Mouse (Mus musculus): ENCODE data around the gene Scap.
"Not testable (repeated sequence)": the region's sequence is repeated elsewhere in the genome, so short reads cannot be mapped to it uniquely, and the experiment has no call there.

Scap gene

GRCm38 (mm10) chr9:110333135-110333895 is at the start of gene Scap:
Scap (plus strand) TSS chr9:110333288.
- DNase-seq, result peak; percentile 99 to 100

DNA sequence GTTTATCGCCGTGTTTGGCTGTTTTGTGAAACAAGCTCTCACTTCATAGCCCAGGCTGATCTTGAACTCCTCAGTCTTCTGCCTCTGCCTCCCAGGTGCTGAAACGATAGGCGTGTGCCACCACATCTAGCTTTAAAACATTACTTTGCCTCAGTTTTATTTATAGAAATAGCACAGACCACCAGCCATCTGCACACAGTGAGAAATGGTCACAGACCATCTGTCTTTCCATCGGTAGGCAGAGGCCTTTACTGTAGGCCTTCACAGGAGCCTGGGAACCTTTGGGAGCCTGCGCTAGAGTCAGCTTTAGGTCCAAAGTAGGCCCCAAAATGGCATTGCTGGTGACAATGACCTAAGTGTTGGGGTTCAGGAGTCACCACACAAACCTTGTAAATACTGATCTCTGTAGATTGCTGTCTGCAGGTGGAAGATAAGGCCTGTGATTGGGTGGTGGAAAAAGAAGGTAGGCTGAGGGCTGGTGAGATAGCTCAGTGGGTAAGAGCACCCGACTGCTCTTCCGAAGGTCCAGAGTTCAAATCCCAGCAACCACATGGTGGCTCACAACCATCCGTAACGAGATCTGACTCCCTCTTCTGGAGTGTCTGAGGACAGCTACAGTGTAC is 48.9 kb upstream of the Scap start:
- peak; percentile 40 to 49 for DNase-seq

DNA sequence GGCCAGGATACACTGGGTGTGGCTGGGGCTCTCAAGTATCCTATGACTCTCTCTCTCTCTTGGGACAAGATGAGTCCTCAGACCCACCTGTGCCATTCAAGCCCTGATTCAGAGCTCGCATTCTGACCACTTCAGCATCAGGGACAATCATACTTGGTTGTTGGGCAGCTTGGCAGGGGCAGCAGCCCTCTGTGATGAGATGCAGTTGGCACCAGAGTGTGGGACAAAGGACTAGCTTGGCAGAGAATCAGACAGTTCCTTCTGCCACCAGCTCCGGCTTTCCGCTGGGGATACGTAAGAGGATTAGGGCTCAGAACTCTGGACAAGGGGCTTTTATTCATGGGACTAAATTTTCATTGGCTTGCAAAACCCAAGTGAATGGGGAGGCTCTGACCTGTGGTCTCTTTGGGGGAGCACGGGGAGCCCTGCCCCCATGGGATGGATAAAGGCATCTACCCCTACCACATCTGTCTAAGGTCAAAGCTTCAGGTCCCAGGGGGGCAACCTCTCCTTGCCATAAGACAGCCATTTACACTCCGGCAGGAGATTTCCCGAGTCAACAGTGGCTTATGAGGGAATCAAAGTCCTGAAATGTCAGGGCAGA is 45.7 kb upstream of the Scap start:
- DNase-seq, result peak; percentile 61 to 68

- no peak for DNase-seq
Measured at GRCm38 (mm10) chr9:110293254-110293718, 39.8 kb upstream of the Scap start.

DNA sequence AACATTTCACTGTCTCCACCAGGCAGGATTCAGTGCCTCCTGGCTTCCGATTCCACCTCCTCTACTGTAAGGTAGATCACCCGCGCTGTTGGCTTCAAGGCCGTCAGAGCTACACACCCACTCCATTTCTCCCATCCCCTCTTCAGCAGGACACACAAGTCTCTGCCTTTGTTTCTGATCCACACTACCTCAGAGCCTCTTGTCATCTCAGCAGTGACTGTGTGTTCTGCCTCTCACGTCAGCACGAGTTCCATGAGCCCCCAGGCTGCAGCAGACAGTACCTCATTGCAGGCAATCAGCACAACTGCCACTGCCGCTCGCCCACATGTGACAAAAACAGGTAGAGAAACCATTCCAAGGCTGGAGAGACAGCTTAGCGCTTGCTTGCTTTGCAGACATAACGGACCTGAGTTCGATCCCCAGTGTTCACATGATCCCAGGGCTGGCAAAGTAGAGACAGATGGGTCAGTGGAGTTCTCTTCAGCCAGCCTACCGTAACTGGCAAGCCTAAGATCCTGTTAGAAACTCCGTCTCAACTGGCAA is 39.1 kb upstream of the Scap start:
- DNase-seq, result no peak

DNA sequence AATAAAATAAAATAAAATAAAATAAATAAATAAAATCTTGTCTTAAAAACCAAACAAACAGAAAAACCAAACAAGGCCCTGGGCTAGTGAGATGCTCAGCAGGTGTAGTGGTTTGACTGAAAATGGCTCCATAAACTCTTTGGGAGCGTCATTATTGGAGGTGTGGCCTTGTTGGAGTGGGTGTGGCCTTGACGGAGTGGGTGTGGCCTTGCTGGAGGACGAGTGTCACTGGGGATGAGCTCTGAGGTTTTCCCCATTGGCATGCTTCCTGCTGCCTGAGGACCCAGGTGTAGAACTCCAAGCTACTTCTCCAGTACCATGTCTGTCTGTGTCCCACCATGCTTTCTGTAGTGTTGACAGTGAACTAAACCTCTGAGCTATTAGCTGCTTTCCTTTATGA is 38.3 kb upstream of the Scap start:
- no peak for DNase-seq

DNA sequence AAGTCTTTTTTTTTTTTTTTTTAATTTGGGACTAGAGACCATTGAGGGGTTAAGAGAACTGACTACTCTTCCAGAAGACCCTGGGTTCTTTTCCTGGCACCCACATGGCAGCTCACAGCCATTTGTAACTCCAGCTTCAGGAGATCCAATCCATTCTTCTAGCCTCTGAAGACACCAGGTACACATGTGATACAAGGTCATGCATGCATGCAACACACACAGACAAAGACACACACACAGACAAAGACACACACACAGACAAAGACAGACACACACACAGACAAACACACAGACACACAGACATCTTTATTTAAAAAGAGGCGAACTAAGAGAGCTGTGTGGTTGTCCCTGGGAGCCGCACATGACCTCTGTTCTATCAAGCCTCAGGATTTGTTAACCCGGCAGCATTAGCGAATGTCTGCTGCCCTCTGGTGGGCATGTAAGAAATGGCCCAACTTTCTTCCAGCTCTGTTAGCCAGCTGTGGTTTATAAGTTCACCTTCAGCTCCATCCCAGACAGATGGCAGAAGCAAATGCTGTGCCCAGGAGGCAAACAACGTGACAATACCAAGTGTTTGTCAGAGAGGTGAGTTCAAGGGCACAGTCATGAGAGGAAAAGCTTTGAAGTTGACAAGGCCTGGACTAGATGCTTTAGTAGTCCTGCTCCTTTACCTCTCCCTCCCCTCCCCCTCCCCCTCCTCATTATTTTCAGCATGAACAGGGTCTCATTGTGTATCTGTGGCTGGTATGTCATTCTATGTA is 36.0 kb upstream of the Scap start:
- DNase-seq, result peak; percentile 85 to 89

DNA sequence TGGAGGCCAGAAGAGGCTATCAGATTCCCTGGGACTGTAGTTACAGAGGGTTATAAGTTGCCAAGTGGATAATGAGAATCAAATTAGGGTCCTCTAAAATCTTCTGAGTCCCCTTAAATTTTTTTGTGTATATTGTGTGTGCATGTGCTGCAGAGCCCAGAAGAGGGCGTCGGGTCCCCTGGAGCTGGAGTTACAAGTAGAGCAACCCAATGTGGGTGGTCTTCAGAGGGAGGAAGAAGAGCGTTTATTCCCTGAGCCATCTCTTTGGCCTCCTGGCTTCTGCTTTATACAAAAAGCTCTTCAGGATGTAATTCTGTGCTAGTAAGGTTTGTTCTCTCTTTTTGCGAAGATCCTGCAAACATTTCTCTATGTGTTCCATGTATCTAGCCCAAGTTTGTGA is 28.6 kb upstream of the Scap start:
- DNase-seq, result peak in 1 of 2 experiments; percentile 49

- peak; percentile 93 to 95 for DNase-seq
Measured at GRCm38 (mm10) chr9:110304969-110305651, 28.0 kb upstream of the Scap start, which contains the start of gene Elp6. Elp6 (plus strand) TSS chr9:110305173.

DNA sequence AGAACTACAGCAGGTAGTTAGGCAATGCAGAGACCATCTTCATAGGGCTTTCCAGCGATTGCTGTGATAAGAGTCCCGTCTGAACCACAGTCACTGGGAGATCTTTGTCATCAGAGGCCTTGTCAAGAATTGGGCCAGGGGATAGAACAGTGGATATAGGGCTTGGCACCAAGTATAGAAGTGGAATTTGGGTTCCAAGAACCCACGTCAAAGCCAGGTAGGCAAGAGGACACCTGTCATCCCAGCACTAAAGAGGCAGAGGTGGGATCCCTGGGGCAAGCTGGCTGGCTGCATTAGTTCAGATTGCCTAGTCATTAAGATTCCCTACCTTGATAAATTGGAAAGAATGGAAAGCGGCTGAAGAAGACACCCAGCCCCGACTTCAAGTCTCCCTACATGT is 26.7 kb upstream of the Scap start:
- DNase-seq, result no peak

DNA sequence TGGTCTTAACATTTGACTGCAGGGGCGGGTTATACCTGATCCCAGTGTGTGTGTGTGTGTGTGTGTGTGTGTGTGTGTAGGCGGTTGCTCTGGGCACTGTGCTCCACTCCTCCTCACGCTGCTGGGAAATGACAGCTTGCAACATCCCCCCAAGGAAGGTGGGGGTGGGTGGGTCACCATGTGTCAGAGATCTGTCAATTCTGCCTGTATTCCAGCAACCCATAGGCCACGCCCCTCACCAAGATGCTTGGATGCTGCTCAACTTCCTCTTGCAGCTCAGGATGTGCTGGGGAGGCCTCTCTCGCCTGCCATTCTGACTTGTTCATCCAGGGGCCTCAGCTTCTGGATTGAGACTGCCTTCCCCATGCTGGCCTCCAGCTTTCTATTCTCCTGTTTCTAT is 18.4 kb upstream of the Scap start:
- DNase-seq, result peak in 1 of 2 experiments; percentile 34

DNA sequence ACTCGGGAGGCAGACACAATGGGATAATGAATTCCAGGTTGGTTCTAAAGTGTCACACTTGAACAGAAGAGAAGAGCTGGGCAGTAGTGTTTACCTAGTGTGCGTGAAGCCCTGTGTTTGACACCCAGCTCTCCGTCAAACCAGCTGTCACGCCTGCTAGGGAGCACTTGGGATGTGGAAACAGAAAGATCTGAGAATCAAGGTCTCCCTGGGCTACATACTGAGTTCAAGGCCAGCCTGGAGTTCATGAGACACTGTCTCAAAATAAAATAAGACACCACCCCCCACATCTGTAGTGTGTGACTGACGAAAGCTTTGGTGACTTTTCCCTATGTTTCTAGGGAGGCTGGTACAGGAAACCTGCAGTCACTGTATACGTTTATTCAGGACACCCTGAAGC is 17.7 kb upstream of the Scap start:
- DNase-seq, result no peak

DNA sequence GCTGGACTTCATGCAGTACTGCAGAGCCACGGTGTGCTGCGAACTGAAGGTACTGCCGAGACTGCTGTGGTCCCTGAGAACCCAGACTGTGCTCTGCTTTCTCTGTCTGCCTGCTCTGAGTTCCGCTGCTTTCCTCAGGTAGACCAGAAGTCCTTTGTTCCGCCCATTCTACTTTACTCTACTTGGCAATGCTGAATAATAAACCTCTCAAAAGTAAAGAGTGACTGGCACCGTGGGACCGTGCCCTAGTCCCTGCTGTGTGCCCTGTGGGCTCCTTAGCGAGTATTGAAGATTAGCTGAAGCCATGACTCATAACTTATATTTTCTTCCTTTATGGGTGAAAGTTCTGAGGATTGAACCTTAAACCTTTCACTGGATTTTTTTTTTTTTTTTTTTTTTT is 17.2 kb upstream of the Scap start:
- no peak for DNase-seq

- no peak for DNase-seq
Measured at GRCm38 (mm10) chr9:110316503-110316902, 16.6 kb upstream of the Scap start.

GRCm38 (mm10) chr9:110320769-110321168 is 12.3 kb upstream of the Scap start:
- no peak for DNase-seq

DNA sequence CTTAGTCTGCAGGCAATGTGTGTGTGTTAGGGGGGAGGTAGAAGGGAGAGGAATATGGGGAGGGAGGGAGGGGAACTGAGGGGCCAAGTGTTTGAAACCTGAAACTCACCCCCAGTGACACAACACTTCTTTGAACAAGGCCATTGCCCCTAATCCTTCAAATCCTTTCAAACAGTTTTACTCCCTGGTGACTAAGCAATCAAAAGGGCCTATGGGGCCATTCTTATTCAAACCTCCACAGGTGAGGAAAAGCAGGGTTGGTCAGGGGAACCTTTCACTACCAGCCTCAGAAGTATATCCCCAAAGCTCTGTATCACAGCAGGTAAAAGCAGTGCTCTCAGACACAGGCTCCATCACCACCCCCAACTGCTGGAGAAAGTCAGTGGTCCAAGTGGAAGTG is 10.1 kb upstream of the Scap start:
- DNase-seq, result no peak

- no peak for DNase-seq
Measured at GRCm38 (mm10) chr9:110324181-110324580, 8.9 kb upstream of the Scap start.

DNA sequence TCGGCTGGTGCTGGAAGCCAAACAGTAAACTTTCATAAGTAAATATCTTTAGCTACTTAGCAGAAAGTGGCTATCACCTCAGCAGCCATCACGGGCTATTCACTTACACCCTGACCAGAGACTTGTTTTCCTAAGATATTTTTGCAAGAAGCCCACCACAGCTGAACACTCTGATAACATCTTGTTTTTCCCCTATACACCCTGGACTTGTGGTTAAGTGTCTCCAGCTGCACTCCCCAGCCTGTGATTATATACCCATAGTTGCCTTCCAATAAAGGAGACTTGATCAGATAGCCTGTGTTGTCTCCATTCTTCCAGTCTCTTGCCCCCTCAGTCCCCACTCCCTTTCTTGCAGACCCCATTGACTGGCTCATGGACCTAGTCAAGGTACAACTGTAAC is 4.9 kb upstream of the Scap start:
- no peak for DNase-seq

GRCm38 (mm10) chr9:110328946-110329630 is 4.0 kb upstream of the Scap start:
- DNase-seq, result no peak

DNA sequence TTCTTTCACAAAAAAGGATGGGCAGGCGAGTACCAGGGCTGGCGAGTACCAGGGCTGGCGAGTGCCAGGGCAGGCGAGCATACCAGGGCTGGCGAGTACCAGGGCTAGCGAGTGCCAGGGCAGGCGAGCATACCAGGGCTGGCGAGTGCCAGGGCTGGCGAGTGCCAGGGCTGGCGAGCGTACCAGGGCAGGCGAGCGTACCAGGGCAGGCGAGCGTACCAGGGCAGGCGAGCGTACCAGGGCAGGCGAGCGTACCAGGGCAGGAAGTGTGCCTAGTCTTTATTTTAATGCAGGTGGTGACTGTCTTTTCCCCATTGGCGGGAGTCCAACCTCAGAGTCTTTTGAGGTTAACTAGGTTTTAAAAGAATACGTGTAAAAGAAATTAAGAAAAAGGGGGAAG is 3.4 kb upstream of the Scap start:
- DNase-seq, result peak; percentile 18 to 39

DNA sequence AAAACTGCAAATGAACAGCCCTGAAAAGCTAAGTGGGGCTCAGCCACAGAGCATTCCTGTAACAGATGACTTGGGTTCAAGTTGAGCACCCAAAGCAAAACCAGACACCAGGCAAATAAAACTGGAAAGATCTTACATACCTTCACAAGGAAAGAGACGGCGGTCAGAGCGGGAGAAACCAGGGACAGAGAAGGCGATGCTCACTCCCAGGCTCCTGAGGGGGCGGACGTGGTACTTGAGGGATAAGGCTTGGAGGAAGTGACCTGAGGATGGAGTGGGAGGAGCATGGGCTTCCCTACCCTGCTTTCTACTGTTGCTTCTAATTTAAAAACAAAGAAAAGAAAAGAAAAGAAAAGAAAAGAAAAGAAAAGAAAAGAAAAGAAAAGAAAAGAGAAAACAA is 2.7 kb upstream of the Scap start:
- no peak for DNase-seq

DNA sequence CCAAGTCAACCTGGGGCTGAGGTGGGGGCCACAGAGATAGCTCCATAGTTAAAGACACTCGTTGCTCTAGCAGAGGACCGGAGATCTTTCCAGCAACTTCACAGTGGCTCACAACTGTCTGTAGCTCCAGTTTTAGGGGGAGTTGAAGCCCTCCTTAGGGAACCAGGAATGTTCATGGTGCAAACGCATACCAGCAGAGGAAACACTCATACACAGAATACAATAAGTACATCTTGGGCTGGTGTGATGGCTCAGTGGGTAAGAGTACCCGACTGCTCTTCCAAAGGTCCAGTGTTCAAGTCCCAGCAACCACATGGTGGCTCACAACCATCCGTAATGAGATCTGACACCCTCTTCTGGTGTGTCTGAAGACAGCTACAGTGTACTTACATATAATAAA is 2.2 kb upstream of the Scap start:
- not testable (repeated sequence) for DNase-seq
